Mouse (Mus musculus) liver, adult 2 months (tissue): ENCODE data around the gene Shoc2.

Experiments
- CTCF ChIP-seq: fragments of 200-500 bp; IDR thresholded peaks from 2 replicates; pipeline ENCODE4 v1.5.1; 2011; ENCODE audit warnings: low read depth, low read length, control low read depth
- POLR2A ChIP-seq: fragments of 200-500 bp; IDR thresholded peaks from 2 replicates; pipeline ENCODE4 v1.6.1; 2011; ENCODE audit warnings: low read length, control low read depth; ENCODE audit not compliant: insufficient read depth; ENCODE audit errors: extremely low read depth

- TF ChIP-seq CTCF (no peak), POLR2A (peak; percentile 86)
These were observed at the start of gene Shoc2, which contains the start of gene Bbip1 for GRCm38 (mm10) chr19:53943802-53944785.
